Mouse (Mus musculus) limb, embryonic 14.5 days (tissue): ENCODE results near the gene Gm20388. TPM values are rescaled to one million over a fixed set of nuclear protein-coding genes. Genes with fewer than 3 reads are reported as not detected.

ENCODE experiments used
- ATAC-seq: fragments of 200-750 bp; cut with Nextera tagmentation; 2 replicates; pipeline ENCODE4 v1.8.0; 2017; ENCODE audit warnings: low read depth, moderate number of reproducible peaks, moderate TSS enrichment; ENCODE audit not compliant: low FRiP score
- DNase-seq: peaks from one replicate; pipeline ENCODE4 v3.0.0-alpha.2; 2015; ENCODE audit warnings: low spot score
- H3K27ac ChIP-seq: fragments of 300-500 bp; sonication (generic); replicated peaks from 2 replicates; pipeline ENCODE4 v1.5.1; 2014; ENCODE audit warnings: low read depth, mild to moderate bottlenecking, low read length, moderate library complexity, mixed read lengths
- H3K27me3 ChIP-seq: fragments of 300-500 bp; sonication (generic); 2 replicates; pipeline ENCODE4 v1.6.1; 2014; ENCODE audit warnings: low read length, mixed read lengths; ENCODE audit not compliant: control insufficient read depth, insufficient read depth
- H3K36me3 ChIP-seq: fragments of 300-500 bp; sonication (generic); 2 replicates; pipeline ENCODE4 v1.6.1; 2014; ENCODE audit warnings: mild to moderate bottlenecking, low read length, moderate library complexity, mixed read lengths; ENCODE audit not compliant: control insufficient read depth, insufficient read depth
- H3K4me1 ChIP-seq: fragments of 300-500 bp; sonication (generic); 2 replicates; pipeline ENCODE4 v1.6.1; 2014; ENCODE audit warnings: antibody characterized with exemption, low read length, mixed read lengths; ENCODE audit not compliant: control insufficient read depth, insufficient read depth
- H3K4me2 ChIP-seq: fragments of 300-500 bp; sonication (generic); replicated peaks from 2 replicates; pipeline ENCODE4 v1.6.1; 2014; ENCODE audit warnings: low read depth, mild to moderate bottlenecking, low read length, moderate library complexity; ENCODE audit not compliant: severe bottlenecking
- H3K4me3 ChIP-seq: fragments of 300-500 bp; sonication (generic); replicated peaks from 2 replicates; pipeline ENCODE4 v1.5.1; 2014; ENCODE audit warnings: low read length
- H3K9ac ChIP-seq: fragments of 300-500 bp; sonication (generic); 2 replicates; pipeline ENCODE4 v1.6.1; 2014; ENCODE audit warnings: mild to moderate bottlenecking, low read depth, low read length, moderate library complexity; ENCODE audit not compliant: severe bottlenecking
- H3K9me3 ChIP-seq: fragments of 300-500 bp; sonication (generic); 2 replicates; pipeline ENCODE4 v1.6.1; 2016; ENCODE audit warnings: low read length; ENCODE audit not compliant: control insufficient read depth
- POLR2A ChIP-seq: fragments of 200-500 bp; IDR thresholded peaks from 2 replicates; pipeline ENCODE4 v1.8.0; 2012; ENCODE audit warnings: inconsistent platforms, mild to moderate bottlenecking, moderate library complexity, borderline replicate concordance; ENCODE audit not compliant: insufficient read depth, insufficient read length; ENCODE audit errors: extremely low read depth
- WGBS: fragments of 180-500 bp; shearing (Covaris S2); extraction: QIAGEN DNeasy Blood & Tissue Kit; methylation state at CpG from one replicate; pipeline ENCODE4 v1.1.7; 2014; 5-methylcytosine and 5-hydroxymethylcytosine counted together
- polyA plus RNA-seq, 2 experiments: library from polyadenylated mRNA; depleted of rRNA in 1 of 2; stranded (reverse) in 1 of 2; unstranded in 1 of 2; fragments of >200 nt; fragmentation: Nextera tagmentation in 1 of 2; extraction: Ambion mirVana in 1 of 2; gene quantifications; 2 replicates each; pipeline versions ENCODE4 v1.2.1 to v1.2.3; 2012 to 2014

Gene Gm20388
- polyA plus RNA-seq, 2 experiments, result 1.9 to 49.9 TPM

DNA sequence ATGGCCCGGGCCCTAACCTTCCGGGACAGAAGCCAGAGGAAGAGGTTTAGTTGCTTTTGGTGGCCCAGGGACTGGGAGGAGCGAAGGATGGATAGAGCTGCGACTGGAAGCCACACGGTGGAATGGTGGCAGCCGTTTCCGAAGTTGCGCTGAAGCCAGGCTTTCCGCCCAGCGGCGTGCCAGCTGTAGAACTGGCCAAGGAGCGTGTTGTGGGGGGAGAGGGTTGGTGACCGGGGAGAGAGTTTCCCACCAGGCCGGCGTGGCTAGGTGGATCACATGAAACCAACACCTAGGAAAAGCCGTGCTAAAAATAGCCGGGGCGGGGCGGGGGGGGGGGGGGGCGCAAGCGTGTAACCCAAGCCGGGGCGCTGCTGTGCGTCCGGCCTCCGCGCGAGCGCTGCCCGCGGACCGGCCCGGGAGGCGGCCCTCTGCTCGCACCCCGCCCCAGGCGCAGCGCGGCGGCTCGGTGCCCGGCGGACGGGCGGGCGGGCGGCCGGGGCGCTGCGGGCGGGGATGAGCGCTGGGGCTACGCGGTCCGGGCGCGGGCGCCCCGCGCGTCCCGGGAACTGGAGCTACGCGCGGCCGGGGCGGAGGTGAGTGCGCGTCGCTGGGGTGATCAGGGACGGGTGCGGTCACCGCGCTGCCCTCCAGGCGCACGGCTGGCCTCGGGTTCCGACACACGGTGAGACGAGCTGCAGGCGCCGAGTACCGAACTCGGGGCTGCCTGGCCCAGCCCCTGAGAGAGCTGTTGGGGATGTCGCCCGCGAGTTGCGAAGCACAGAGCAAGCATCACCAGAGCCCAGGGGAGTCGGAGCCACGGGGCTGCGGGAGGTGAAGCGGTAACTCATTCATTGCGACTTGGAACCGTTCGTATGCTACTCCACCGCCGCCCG lies 2319.4 kb downstream of the Gm20388 start:
- WGBS, result 1% methylated on average over 57 of the region's 98 CpGs
- Histone ChIP-seq H3K27me3 (no peaks in the 10 kb centered on the region), H3K9ac (peak overlapping the region; percentile 78), H3K4me3 (peak overlapping the region; percentile 61), H3K36me3 (no peaks in the 10 kb centered on the region), H3K9me3 (no peaks in the 10 kb centered on the region), H3K4me1 (peaks cover 27% of the 10 kb centered on the region), H3K4me2 (peak overlapping the region; percentile 97), H3K27ac (peak overlapping the region; percentile 61)
- no peak for TF ChIP-seq POLR2A
- DNase-seq, result peak; percentile 27
- peak; percentile 39 for ATAC-seq

DNA sequence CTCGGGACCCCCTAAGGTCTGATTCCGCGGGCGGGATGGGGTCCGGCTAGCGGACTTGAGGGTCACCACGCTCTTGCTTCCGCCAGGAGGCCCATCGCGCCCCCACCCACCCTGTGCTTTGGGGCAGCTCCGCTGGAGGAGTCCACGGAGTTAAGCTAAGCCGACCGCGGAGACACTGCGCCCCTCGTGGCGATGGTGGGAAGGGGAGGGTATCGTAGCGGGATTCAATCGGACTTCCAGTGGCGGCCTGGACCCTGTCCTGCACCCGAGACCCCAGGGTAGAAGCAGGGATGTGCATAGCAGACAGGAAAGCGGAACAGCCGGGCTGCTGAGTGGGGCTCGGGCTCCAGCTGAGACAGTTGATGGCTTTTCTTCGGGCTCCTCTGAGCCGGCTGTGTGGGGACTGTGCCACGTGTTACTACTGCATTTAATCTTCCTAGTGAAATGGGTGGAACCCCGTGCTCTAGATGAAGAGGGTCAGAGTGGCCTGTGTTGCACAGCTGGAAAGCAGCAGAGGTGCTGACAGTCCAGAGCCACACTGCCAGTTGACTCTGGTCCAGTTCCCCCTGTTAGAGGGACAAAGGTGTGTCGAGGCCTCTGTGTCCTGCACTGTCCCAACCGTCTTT lies 2320.2 kb downstream of the Gm20388 start:
- H3K9me3 ChIP-seq, result no peaks in the 10 kb centered on the region
- 0 out of 2 replicates have a peak overlapping the region, but pooled peaks have one; percentile 61 for H3K27ac ChIP-seq
- H3K36me3 ChIP-seq, result no peaks in the 10 kb centered on the region
- 4% methylated on average over 32 of the region's 32 CpGs for WGBS
- peaks cover 20% of the 10 kb centered on the region for H3K4me1 ChIP-seq
- ATAC-seq (peak; percentile 81), DNase-seq (peak; percentile 82)
- H3K9ac ChIP-seq, result peak overlapping the region; percentile 78
- peak overlapping the region; percentile 61 for H3K4me3 ChIP-seq
- no peaks in the 10 kb centered on the region for H3K27me3 ChIP-seq
- TF ChIP-seq POLR2A, result no peak
- H3K4me2 ChIP-seq, result peak overlapping the region; percentile 97

DNA sequence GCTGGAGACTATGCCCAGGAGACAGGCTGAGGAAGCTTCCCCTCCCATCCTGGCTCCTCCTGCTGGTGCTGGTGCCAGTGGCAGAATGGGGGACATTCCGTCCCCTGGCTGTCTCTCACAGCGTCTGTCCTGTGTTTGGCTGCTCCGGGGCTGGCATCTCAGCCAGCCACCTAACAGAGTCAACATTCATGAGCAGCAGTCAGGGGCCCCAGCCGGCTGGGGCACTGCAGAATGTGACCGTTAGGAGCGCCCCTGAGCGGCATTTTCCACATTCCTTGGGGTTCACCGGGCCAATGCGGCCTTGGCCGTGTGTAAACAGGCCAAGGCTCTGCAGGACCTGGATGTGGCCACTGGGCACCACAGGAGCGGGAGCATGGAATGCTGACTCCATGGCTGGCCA lies 2323.4 kb downstream of the Gm20388 start:
- H3K4me1 ChIP-seq, result peaks cover 20% of the 10 kb centered on the region
- no peaks in the 10 kb centered on the region for H3K27me3 ChIP-seq
- no peak for ATAC-seq
- H3K36me3 ChIP-seq, result no peaks in the 10 kb centered on the region
- WGBS, result 25% methylated on average over 10 of the region's 11 CpGs
- H3K9me3 ChIP-seq, result no peaks in the 10 kb centered on the region
- no peak overlapping the region for H3K9ac ChIP-seq
- 0 out of 2 replicates have a peak overlapping the region, but pooled peaks have one; percentile 3 for H3K4me2 ChIP-seq
- DNase-seq, result peak; percentile 32
- H3K4me3 ChIP-seq, result no peak overlapping the region
- no peak for TF ChIP-seq POLR2A
- H3K27ac ChIP-seq, result no peak overlapping the region

DNA sequence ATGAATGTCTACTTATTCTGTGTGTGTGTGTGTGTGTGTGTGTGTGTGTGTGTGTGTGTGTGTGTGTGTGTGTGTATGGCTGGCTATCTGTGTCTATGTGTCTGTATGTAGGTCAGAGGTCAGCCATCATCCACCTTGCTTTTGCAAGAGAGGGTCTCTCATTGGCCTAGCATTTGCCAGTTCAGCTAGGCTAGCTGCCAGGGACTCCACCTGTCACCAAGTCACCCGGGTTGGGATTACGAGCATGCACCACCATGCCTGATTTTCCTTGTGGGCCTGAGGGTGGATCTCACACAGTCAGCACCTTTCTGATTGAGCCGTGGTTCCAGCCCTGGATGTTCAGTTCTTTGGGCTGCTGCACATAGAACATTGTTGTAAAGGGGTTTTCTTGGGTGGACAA lies 2325.9 kb downstream of the Gm20388 start:
- Histone ChIP-seq H3K4me2 (no peak overlapping the region), H3K27ac (no peak overlapping the region), H3K9ac (no peak overlapping the region), H3K4me3 (no peak overlapping the region), H3K4me1 (peaks cover 11% of the 10 kb centered on the region), H3K36me3 (no peaks in the 10 kb centered on the region), H3K9me3 (no peaks in the 10 kb centered on the region), H3K27me3 (no peaks in the 10 kb centered on the region)
- no peak for ATAC-seq
- WGBS, result 78% methylated on average over 3 of the region's 3 CpGs
- no peak for TF ChIP-seq POLR2A
- no peak for DNase-seq

DNA sequence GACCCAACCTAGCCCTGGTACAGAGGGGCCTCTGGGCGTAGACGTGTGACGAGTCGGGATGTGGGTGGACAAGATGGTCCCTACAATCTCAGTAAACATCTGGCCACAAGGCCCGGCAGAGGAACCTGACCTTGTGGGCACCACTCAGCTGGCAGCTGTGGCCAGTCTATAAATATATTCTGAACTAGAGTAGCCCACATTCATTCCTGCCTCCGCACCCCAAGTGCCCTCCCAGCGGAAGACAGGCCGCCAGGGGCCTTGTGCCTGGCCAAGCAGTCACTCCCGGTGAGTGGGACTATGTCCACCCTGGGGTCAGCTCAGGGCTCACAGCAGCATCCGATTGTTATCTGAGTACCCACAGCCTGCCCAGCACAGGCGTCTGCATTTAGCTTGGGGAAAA lies 2327.6 kb downstream of the Gm20388 start:
- Histone ChIP-seq H3K36me3 (no peaks in the 10 kb centered on the region), H3K4me3 (no peak overlapping the region), H3K4me2 (no peak overlapping the region), H3K27me3 (no peaks in the 10 kb centered on the region), H3K9me3 (no peaks in the 10 kb centered on the region), H3K4me1 (peaks cover 9% of the 10 kb centered on the region), H3K9ac (no peak overlapping the region), H3K27ac (no peak overlapping the region)
- 0 out of 2 replicates have a peak, but pooled peaks have one; percentile 9 for ATAC-seq
- DNase-seq, result no peak
- WGBS, result 81% methylated on average over 11 of the region's 11 CpGs
- no peak for TF ChIP-seq POLR2A
